Mouse (Mus musculus) embryonic stem cell, embryonic (primary cell): Measurements from ENCODE around the gene Ldhb.
"Not testable (repeated sequence)": the region's sequence is repeated elsewhere in the genome, so short reads cannot be mapped to it uniquely, and the experiment has no call there.

Source experiments
- CTCF ChIA-PET, 4 experiments: fragments of 300-600 bp in 2 of 4; fragments of 350-600 bp in 2 of 4; sonication (Branson Sonifier 250); formaldehyde crosslinking; loops; one replicate each; lab custom pipeline; 2022; ENCODE audit warnings: inconsistent platforms in 2 of 4; lab: Charles Lee
- POLR2A ChIA-PET, 4 experiments: fragments of 300-600 bp in 2 of 4; fragments of 350-600 bp in 2 of 4; sonication (Branson Sonifier 250); formaldehyde crosslinking; loops; one replicate each; lab custom pipeline; 2022; ENCODE audit warnings: antibody characterized with exemption in 4 of 4, inconsistent platforms in 1 of 4; lab: Charles Lee

Ldhb gene

GRCm38 (mm10) chr6:142521591-142522110, 13.9 kb upstream of the Ldhb start:
- CTCF ChIA-PET: interaction anchor here in 1 of 4 experiments (0.8 kb wide), 1 partner anchor 107 kb away, joined by 8 read pairs; no protein-coding TSS in a partner anchor
- POLR2A ChIA-PET: interaction anchor here in 1 of 4 experiments (1.7 kb wide), 1 partner anchor 10 kb away, joined by 3 read pairs; no protein-coding TSS in a partner anchor

- POLR2A ChIA-PET: interaction anchor here in 3 of 4 experiments (0.8 to 4.0 kb wide), 6 partner anchors 9 to 238 kb away, joined by 3 to 17 read pairs (median 4); partner anchors contain the start of genes Ldhb (in 3 of the 3) and Cmas (in 1 of the 3)
- CTCF ChIA-PET: interaction anchor here in 2 of 4 experiments (1.7 to 2.0 kb wide), 2 partner anchors 156 to 216 kb away, joined by 7 to 8 read pairs; no protein-coding TSS in a partner anchor
These were observed 11.4 kb upstream of the Ldhb start for GRCm38 (mm10) chr6:142519110-142519509.

- POLR2A ChIA-PET: interaction anchor here in 3 of 4 experiments (0.7 to 2.0 kb wide), 10 partner anchors 9 to 238 kb away, joined by 3 to 16 read pairs (median 3); no protein-coding TSS in a partner anchor
These were observed 7.6 kb upstream of the Ldhb start for GRCm38 (mm10) chr6:142515379-142515778.

GRCm38 (mm10) chr6:142514912-142515311, 7.2 kb upstream of the Ldhb start:
- ChIA-PET CTCF (interaction anchor here (0.6 to 1.1 kb wide), 10 partner anchors 10 to 223 kb away, joined by 3 to 5 read pairs (median 3); partner anchors contain the start of gene Pyroxd1 (in 1 of the 4)), POLR2A (interaction anchor here in 3 of 4 experiments (0.7 to 2.0 kb wide), 12 partner anchors 9 to 238 kb away, joined by 3 to 16 read pairs (median 3); partner anchors contain the start of gene Pyroxd1 (in 1 of the 3))

More at GRCm38 (mm10) chr6:142515379-142515778, 7.6 kb upstream of the Ldhb start:
- CTCF ChIA-PET: interaction anchor here in 2 of 4 experiments (1.0 to 1.1 kb wide), 3 partner anchors 85 to 170 kb away, joined by 3 to 4 read pairs (median 3); partner anchors contain the start of gene Pyroxd1 (in 1 of the 2)

- ChIA-PET CTCF (no interaction called here), POLR2A (interaction anchor here in 3 of 4 experiments (0.6 to 3.6 kb wide), 12 partner anchors 10 to 629 kb away, joined by 3 to 49 read pairs (median 4); partner anchors contain the start of gene Gys2 (in 1 of the 3))
These were observed 5.1 kb upstream of the Ldhb start for GRCm38 (mm10) chr6:142512902-142513301.

- ChIA-PET POLR2A (interaction anchor here in 3 of 4 experiments (0.5 to 3.6 kb wide), 34 partner anchors 9 to 1912 kb away, joined by 3 to 49 read pairs (median 4); partner anchors contain the start of gene Pyroxd1 (in 1 of the 3)), CTCF (interaction anchor here in 1 of 4 experiments (0.6 kb wide), 2 partner anchors 637 to 1741 kb away, joined by 5 to 7 read pairs; no protein-coding TSS in a partner anchor)
These were observed 3.9 kb upstream of the Ldhb start for GRCm38 (mm10) chr6:142511516-142512135.

- CTCF ChIA-PET: interaction anchor here in 1 of 4 experiments (1.0 kb wide), 1 partner anchor 248 kb away, joined by 3 read pairs; no protein-coding TSS in a partner anchor
- POLR2A ChIA-PET: interaction anchor here (0.5 to 3.9 kb wide), 32 partner anchors 10 to 1905 kb away, joined by 3 to 28 read pairs (median 5); partner anchors contain the start of genes Kcnj8 (in 1 of the 4) and Pyroxd1 (in 1 of the 4)
These were observed 906 bp upstream of the Ldhb start for GRCm38 (mm10) chr6:142508663-142509062.

DNA sequence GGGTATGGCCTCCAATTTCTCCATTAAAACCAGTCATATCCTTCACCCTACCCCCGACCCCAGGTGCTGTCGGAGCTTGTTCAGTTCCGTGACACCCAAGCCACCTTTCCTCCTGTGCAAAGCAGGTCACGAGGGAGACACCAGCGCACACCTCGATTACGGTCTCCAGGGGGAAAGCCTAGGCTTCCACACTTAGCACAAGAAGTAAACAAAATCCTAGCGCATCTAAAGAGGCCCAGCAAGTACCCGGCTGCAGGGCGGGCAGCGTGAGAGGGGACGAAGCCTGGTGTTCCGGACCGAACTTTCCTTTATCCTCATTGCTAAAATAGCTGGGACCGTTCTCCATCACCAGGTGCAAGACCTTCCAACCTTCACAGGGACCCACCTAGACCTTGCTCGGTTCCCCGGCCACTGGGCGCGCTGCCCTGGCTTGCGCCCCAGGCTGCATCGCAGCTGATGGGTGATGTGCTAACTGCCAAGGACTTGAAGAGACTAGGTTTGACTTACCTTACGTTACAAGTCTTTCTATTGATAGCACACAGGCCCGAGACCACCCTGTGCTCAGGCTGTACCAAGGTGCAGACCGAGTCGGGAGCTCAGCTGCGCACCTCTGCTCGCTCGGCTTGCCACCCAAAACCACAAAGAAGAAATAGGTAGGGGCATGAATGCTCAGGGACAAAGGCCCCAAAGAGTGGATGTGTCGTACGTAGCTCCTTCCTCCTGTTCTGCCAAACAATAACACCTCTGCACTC, 548 bp downstream of the Ldhb start:
- POLR2A ChIA-PET: interaction anchor here (0.5 to 3.9 kb wide), 49 partner anchors 8 to 1904 kb away, joined by 3 to 28 read pairs (median 4); partner anchors contain the start of genes Pyroxd1 (in 2 of the 4) and Cmas (in 1 of the 4)
- CTCF ChIA-PET: interaction anchor here in 1 of 4 experiments (0.9 kb wide), 1 partner anchor 30 kb away, joined by 4 read pairs; no protein-coding TSS in a partner anchor

DNA sequence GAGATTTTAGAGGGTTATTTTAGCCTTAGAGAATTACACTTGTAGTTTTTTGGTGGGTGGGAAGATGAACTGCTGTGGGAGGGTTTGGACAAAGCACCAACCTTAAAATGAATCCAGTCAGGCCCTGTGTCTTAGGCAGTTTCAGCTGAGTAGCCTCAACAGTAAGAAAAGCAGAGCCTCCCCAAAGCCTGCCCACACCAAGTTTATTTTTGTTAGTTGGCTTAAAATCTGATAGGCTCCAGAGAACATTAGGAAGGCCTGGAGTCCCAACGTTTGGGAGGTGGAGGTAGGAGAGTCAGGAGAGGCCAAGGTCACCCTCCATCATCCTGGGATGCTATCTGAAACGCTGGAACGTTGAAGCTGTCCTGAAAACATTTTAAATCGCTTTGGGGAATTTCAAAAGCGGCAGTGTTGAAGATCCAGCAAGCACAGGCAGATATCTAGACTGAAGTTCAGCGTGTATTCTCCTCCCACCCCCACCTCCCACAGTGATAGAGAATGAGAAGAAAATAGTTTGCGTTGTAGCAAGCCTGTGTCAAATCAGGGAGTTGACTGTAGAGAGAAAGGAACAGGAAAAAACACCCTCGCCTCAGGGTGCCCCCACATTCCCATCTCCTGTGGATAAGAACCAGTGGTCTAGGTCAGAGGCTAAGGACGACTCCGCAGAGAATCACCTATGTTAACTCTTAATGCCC, 1.3 kb downstream of the Ldhb start:
- ChIA-PET CTCF (no interaction called here), POLR2A (interaction anchor here in 3 of 4 experiments (0.6 to 3.9 kb wide), 14 partner anchors 8 to 904 kb away, joined by 3 to 28 read pairs (median 8); partner anchors contain the start of gene Pyroxd1 (in 1 of the 3))

DNA sequence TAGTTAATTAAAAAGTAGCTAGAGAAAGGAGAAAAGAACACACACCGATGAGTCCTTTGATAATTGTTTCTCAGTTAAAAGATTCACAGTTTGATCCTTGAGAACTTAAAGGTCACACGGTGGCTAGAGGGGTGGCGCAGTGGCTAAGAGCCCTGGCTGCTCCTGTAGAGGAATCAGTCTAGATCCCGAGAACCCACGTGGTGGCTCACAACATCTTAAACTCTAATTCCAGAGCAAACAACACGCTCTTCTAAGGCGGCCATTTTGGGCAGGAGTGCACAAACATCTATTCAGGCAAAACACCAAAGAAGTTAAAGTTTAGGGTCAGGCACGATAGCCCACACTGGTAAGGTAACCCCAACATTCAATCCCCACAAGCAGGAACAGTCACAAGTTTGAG, 4.2 kb downstream of the Ldhb start:
- CTCF ChIA-PET: interaction anchor here in 1 of 4 experiments (0.6 kb wide), 1 partner anchor 1842 kb away, joined by 3 read pairs; no protein-coding TSS in a partner anchor
- POLR2A ChIA-PET: interaction anchor here in 2 of 4 experiments (0.5 to 4.5 kb wide), 7 partner anchors 8 to 666 kb away, joined by 3 to 49 read pairs (median 7); no protein-coding TSS in a partner anchor

GRCm38 (mm10) chr6:142502519-142503125, 5.1 kb downstream of the Ldhb start:
- CTCF ChIA-PET: no interaction called here

GRCm38 (mm10) chr6:142490114-142490513, 17.6 kb downstream of the Ldhb start:
- POLR2A ChIA-PET: interaction anchor here in 2 of 4 experiments (1.2 to 1.5 kb wide), 3 partner anchors 12 to 21 kb away, joined by 3 read pairs; no protein-coding TSS in a partner anchor
- CTCF ChIA-PET: not testable (repeated sequence)

More at GRCm38 (mm10) chr6:142502519-142503125, 5.1 kb downstream of the Ldhb start:
- POLR2A ChIA-PET: interaction anchor here in 3 of 4 experiments (0.7 to 4.5 kb wide), 8 partner anchors 8 to 150 kb away, joined by 3 to 49 read pairs (median 4); partner anchors contain the start of gene Kcnj8 (in 1 of the 3)

GRCm38 (mm10) chr6:142487638-142488037, 20.1 kb downstream of the Ldhb start:
- POLR2A ChIA-PET: interaction anchor here in 3 of 4 experiments (0.9 to 2.3 kb wide), 6 partner anchors 8 to 24 kb away, joined by 3 to 9 read pairs (median 4); partner anchors contain the start of gene Ldhb (in 2 of the 3)
- CTCF ChIA-PET: no interaction called here

DNA sequence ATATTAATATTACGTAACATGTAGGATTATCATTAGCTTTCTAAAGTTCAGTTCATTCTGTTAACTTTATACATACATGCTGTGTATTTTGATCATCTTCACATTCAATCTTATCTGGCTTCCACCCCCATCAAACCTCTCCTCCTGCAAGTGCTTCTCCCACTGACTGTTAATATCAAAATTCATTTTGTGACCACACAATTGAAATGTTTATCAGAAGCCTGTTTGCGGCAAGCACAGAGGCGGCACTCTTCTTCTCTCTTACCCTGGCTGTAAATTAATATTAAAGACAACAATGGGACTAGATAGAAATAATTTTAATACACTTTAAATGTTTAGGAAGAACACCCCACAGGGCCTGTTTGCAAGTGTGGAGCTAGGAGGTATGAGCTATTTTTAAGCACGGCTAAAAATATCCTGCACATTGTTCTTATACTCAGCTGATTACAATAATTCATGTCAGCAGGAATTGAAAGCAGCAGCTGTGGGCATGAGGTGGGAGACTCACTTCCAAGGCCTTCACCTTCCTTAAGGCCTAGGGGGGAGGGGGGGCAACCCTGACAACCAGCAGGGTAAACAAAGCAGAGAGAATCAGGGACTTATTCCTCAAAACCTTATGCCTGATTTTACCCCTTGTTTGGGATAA, 22.2 kb downstream of the Ldhb start:
- POLR2A ChIA-PET: interaction anchor here in 2 of 4 experiments (0.7 to 2.4 kb wide), 2 partner anchors 10 to 23 kb away, joined by 3 to 7 read pairs; partner anchors contain the start of gene Ldhb (in 1 of the 2)

GRCm38 (mm10) chr6:142477239-142477638, 30.5 kb downstream of the Ldhb start:
- CTCF ChIA-PET: interaction anchor here in 1 of 4 experiments (0.6 kb wide), 1 partner anchor 31 kb away, joined by 4 read pairs; the partner anchor contains the start of gene Ldhb
- POLR2A ChIA-PET: interaction anchor here in 1 of 4 experiments (0.7 kb wide), 1 partner anchor 33 kb away, joined by 3 read pairs; no protein-coding TSS in a partner anchor

More for the DNA sequence above, 22.2 kb downstream of the Ldhb start:
- CTCF ChIA-PET: interaction anchor here in 1 of 4 experiments (0.7 kb wide), 1 partner anchor 30 kb away, joined by 3 read pairs; no protein-coding TSS in a partner anchor
